In genomic region chr19:10052698-10053097, GRCm38 (mm10) we compare ENCODE assay signal across 25 mouse cellular contexts. TPM values are rescaled to one million over a fixed set of nuclear protein-coding genes. Genes with fewer than 3 reads are reported as not detected.
"Had no signal": no experiment of that assay in that cellular context is flagged by ENCODE, and none has a peak within 500 bp of the region (broad histone marks: within the 10 kb centered on the region; RNA-seq: fewer than 3 reads in every experiment).

No protein-coding gene starts in this region.

- ATAC-seq: lung, postnatal 0 days; midbrain, embryonic 13.5 days; midbrain, embryonic 16.5 days had no signal

- H3K4me1 ChIP-seq: midbrain, embryonic 10.5 days; midbrain, embryonic 13.5 days; neural tube, embryonic 13.5 days had no signal

- H3K4me3 ChIP-seq: limb, embryonic 10.5 days; limb, embryonic 13.5 days; liver, embryonic 13.5 days; megakaryocyte, embryonic 14.5 days; midbrain, embryonic 10.5 days; midbrain, embryonic 13.5 days; myocyte; neural tube, embryonic 13.5 days; stomach, embryonic 15.5 days had no signal

- H3K4me2 ChIP-seq: limb, embryonic 13.5 days; liver, embryonic 13.5 days; lung, embryonic 14.5 days; midbrain, embryonic 13.5 days; neural tube, embryonic 13.5 days; stomach, embryonic 15.5 days had no signal

- H3K9me3 ChIP-seq: limb, embryonic 10.5 days; limb, embryonic 13.5 days; liver, embryonic 13.5 days; megakaryocyte, embryonic 14.5 days; midbrain, embryonic 10.5 days; midbrain, embryonic 13.5 days; neural tube, embryonic 13.5 days; stomach, embryonic 15.5 days had no signal

- H3K9ac ChIP-seq: limb, embryonic 13.5 days; liver, embryonic 13.5 days; lung, embryonic 14.5 days; midbrain, embryonic 13.5 days; neural tube, embryonic 13.5 days; stomach, embryonic 15.5 days had no signal

- H3K27me3 ChIP-seq: limb, embryonic 13.5 days; megakaryocyte, embryonic 14.5 days; midbrain, embryonic 13.5 days; neural tube, embryonic 13.5 days; stomach, embryonic 15.5 days had no signal

- H3K27ac ChIP-seq: limb, embryonic 10.5 days; limb, embryonic 13.5 days; liver, embryonic 13.5 days; macrophage; midbrain, embryonic 10.5 days; midbrain, embryonic 13.5 days; neural tube, embryonic 13.5 days; stomach, embryonic 15.5 days had no signal

- DNase-seq: kidney, adult 18-20 months; kidney, adult 9 months; kidney, postnatal 14 days; kidney, postnatal 4 days; liver; liver, embryonic 13.5 days; lung, embryonic 14.5 days; retina, postnatal 1 day; right cerebral cortex, postnatal 25 days; spleen, adult 18-20 months; thymus, adult 2 months; thymus, postnatal 25 days had no signal

RNA-seq across cellular contexts. Expression of gene Fads3, which starts 11.3 kb away (rescaled TPM):
- total RNA-seq: monocyte, adult 5-6 weeks; neutrophil, adult 5-6 weeks had no signal

RNA-seq across cellular contexts. Expression of gene Rab3il1, which starts 51.2 kb away (rescaled TPM):
- total RNA-seq: neutrophil, adult 5-6 weeks had no signal

RNA-seq across cellular contexts. Expression of gene Best1, which starts 51.3 kb away (rescaled TPM):
- total RNA-seq: monocyte, adult 5-6 weeks had no signal
